Mouse (Mus musculus): ENCODE results near the gene Gm9046.
"Not testable (repeated sequence)": the region's sequence is repeated elsewhere in the genome, so short reads cannot be mapped to it uniquely, and the experiment has no call there.

The Gm9046 gene

DNA sequence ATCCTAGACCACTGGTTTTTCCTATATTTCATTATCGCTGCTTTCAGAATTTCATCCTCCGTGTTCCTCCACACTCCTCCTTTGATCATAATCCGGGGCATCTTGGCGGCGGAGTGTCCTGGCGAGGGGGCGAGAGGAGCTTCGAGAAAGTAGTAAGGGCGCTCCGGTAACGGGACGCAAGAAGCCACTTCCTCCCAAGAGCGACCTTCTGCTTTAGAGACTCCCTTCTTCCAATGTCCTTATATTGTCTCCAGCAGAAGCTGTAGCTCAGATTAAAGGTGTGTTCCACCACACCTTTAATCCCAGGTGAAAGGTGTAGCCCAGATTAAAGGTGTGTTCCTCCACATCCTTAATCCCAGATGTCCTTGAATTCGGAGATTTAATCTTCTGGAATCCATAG, at the start of gene Gm9046:
Gene Gm9046, minus strand, starts transcription at position 101 of the 400 bp plus-strand sequence.
- DNase-seq (ENCODE audit: low spot score): not testable (repeated sequence)

DNA sequence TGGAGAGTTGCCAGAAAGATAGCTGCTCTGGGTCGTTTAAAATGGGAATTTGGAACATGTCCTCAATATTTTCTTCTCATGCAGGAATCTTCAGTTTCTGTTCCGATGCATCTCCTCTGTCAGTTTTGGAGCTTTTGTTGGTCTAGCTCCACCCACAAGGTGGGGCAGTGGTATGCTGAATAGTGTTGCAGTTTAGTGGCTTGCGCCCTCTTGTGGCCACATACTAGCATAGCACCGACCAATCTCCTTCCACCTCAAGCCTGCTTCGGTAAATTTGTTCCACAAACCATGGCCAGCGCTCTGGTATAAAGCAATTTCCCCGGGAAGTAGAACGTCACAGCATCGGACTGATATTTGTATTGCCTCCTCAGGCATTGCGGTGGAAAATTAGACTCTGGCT, 27.4 kb upstream of the Gm9046 start:
- DNase-seq (ENCODE audit: low spot score): peak; percentile 55

DNA sequence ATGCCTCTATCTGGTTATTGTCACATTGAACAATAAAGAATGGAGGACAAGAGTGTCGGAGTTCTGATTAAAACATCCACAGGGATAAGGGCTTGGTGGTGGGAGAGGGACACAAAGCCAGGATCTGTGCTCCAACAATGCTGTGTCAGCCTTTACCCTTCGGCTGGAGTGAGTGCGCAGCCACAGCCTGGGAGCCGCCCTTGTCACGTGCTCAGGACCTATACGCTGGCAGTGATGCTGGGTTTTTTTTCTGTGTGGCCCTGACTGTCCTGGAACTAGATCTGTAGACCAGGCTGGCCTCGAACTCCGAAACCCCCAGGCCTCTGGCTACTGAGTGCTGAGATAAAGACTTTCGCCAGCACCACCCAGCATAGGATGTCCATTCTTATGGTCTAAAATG, 26.5 kb upstream of the Gm9046 start:
- no peak for DNase-seq (ENCODE audit: low spot score)

DNA sequence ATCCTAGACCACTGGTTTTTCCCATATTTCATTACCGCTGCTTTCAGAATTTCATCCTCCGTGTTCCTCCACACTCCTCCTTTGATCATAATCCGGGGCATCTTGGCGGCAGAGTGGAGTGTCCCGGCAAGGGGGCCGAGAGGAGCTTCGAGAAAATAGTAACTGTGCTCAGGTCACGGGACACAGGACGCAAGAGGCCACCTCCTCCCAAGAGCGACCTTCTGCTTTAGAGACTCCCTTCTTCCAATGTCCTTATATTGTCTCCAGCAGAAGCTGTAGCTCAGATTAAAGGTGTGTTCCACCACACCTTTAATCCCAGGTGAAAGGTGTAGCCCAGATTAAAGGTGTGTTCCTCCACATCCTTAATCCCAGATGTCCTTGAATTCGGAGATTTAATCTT, 10.9 kb upstream of the Gm9046 start, which contains the start of gene Gm9049:
Gene Gm9049, minus strand, starts transcription at position 101 of the 400 bp plus-strand sequence.
- DNase-seq (ENCODE audit: low spot score): not testable (repeated sequence)

DNA sequence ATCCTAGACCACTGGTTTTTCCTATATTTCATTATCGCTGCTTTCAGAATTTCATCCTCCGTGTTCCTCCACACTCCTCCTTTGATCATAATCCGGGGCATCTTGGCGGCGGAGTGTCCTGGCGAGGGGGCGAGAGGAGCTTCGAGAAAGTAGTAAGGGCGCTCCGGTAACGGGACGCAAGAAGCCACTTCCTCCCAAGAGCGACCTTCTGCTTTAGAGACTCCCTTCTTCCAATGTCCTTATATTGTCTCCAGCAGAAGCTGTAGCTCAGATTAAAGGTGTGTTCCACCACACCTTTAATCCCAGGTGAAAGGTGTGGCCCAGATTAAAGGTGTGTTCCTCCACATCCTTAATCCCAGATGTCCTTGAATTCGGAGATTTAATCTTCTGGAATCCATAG, 5.5 kb upstream of the Gm9046 start, which contains the start of gene Gm9048:
Gene Gm9048, minus strand, starts transcription at position 101 of the 400 bp plus-strand sequence.
- not testable (repeated sequence) for DNase-seq (ENCODE audit: low spot score)

DNA sequence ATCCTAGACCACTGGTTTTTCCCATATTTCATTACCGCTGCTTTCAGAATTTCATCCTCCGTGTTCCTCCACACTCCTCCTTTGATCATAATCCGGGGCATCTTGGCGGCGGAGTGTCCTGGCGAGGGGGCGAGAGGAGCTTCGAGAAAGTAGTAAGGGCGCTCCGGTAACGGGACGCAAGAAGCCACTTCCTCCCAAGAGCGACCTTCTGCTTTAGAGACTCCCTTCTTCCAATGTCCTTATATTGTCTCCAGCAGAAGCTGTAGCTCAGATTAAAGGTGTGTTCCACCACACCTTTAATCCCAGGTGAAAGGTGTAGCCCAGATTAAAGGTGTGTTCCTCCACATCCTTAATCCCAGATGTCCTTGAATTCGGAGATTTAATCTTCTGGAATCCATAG, 5.3 kb downstream of the Gm9046 start, which contains the start of gene Gm9045:
Gene Gm9045, minus strand, starts transcription at position 101 of the 400 bp plus-strand sequence.
- DNase-seq (ENCODE audit: low spot score): not testable (repeated sequence)

DNA sequence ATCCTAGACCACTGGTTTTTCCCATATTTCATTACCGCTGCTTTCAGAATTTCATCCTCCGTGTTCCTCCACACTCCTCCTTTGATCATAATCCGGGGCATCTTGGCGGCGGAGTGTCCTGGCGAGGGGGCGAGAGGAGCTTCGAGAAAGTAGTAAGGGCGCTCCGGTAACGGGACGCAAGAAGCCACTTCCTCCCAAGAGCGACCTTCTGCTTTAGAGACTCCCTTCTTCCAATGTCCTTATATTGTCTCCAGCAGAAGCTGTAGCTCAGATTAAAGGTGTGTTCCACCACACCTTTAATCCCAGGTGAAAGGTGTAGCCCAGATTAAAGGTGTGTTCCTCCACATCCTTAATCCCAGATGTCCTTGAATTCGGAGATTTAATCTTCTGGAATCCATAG, 10.7 kb downstream of the Gm9046 start, which contains the start of gene Gm9044:
Gene Gm9044, minus strand, starts transcription at position 101 of the 400 bp plus-strand sequence.
- not testable (repeated sequence) for DNase-seq (ENCODE audit: low spot score)

DNA sequence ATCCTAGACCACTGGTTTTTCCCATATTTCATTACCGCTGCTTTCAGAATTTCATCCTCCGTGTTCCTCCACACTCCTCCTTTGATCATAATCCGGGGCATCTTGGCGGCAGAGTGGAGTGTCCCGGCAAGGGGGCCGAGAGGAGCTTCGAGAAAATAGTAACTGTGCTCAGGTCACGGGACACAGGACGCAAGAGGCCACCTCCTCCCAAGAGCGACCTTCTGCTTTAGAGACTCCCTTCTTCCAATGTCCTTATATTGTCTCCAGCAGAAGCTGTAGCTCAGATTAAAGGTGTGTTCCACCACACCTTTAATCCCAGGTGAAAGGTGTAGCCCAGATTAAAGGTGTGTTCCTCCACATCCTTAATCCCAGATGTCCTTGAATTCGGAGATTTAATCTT, 16.2 kb downstream of the Gm9046 start, which contains the start of gene Gm9040:
Gene Gm9040, minus strand, starts transcription at position 101 of the 400 bp plus-strand sequence.
- DNase-seq (ENCODE audit: low spot score): not testable (repeated sequence)

DNA sequence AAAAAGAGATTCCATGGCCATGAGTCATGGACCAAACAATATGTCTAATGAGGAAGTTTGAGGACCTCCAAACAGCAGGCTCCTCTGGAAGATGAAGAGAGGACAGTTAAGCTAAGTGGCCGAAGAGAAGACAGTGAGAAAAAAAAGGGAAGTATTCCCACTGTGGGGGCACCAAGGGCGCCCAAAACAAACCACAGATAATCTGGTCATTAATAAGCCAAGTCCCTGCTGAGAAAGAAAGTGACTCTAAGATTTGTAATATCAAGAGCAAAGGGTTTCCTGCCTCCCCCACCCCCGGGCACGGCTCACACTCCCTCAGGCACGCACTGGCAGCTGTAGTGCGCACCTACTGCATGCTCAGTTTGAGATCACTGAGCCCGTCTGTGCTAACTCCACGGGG, 24.0 kb downstream of the Gm9046 start:
- no peak for DNase-seq (ENCODE audit: low spot score)

DNA sequence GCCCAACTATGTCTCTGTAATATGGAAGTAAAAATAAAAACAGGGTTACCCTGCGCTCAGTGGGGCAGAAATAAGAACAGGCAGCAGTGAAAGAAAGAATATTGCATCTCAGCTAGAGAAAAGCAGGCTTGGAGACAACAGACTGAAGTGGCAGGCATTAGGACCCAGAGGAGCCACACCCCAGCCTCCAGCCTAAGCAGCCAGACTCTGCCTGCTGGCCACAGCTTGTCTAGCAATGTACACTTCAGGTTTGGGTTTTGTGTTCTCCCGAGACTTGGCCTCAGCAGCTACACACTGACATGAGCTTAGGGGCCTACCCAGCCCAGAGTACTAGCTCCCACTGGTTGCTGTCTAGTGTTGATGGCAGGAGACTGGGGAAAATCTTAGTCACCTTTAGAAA, 40.9 kb downstream of the Gm9046 start:
- not testable (repeated sequence) for DNase-seq (ENCODE audit: low spot score)

DNA sequence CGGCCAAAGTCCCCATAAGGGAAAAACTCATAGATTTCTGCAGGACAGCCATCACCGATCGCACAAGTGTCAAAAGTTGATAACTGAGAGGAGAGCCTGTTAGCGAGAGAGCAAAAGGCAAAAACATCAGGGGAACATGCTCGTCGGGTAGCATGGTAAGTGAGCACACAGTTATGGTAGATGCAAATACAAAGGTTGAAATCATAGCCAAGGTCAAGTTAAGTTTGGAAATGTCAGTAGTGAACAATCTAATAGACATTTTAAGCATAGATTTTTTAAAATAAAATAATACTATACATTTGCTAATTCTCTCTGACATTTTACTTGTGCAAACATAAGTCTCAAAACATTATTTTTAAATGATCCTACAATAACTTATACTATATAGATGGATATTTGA, 48.1 kb downstream of the Gm9046 start, which contains the start of gene Iltifb:
Gene Iltifb, minus strand, starts transcription at position 101 of the 400 bp plus-strand sequence.
- no peak for DNase-seq (ENCODE audit: low spot score)

All from ovary, adult 18-20 months (tissue).